Mouse (Mus musculus) CH12F3 (cell line): Measurements from ENCODE around the gene Creld1.

Experiments
- in situ Hi-C: fragments of 300-500 bp; cut with MboI; formaldehyde crosslinking; loops from 2 replicates; pipeline ENCODE4 v1.14.3; 2020; ENCODE audit warnings: low sequenced_read_pairs

Creld1 gene

DNA sequence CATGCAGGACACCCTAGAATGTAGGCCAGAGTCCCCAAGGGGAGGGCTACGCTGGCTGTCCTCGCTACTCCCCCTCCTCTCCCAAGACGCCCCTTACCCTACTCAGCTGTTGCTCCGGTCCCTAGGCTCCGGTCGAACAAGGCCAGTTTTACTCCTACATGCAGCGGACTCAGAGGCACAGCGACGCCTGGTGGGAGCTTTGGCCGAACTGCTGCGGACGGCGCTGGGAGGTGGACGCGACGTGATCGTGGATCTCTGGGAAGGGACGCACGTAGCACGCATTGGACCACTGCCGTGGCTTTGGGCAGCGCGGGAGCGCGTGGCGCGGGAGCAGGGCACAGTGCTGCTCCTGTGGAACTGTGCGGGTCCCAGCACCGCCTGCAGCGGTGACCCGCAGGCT is 13.7 kb upstream of the Creld1 start:
- in situ Hi-C loops = no loop called here

- in situ Hi-C loops = no loop called here
Measured at GRCm38 (mm10) chr6:113471297-113471936, 11.7 kb upstream of the Creld1 start, which contains the start of gene Il17rc. Gene Il17rc (plus strand): TSS chr6:113471427.

GRCm38 (mm10) chr6:113472061-113472460 is 11.0 kb upstream of the Creld1 start:
- in situ Hi-C loops = no loop called here

GRCm38 (mm10) chr6:113473246-113473645 is 9.9 kb upstream of the Creld1 start:
- in situ Hi-C loops = no loop called here

DNA sequence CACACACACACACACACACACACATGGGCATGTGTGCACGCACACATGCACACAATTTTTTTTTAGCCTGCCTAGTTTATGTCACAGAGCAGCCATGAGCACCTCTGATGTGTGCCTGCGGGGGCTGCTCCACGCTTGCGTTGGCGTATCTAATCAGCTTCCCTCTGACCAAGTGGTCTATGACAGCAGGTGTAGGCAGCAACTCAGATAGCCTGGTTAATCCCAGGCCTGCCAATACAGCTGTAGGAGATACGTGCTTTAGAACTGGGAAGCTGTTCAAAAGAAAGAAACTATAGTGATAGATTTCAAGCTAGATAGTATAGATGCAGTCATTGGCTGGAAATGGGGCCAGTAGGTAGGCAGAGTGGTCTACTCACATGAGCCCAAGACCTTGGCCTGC is 9.4 kb upstream of the Creld1 start:
- in situ Hi-C loops = no loop called here

DNA sequence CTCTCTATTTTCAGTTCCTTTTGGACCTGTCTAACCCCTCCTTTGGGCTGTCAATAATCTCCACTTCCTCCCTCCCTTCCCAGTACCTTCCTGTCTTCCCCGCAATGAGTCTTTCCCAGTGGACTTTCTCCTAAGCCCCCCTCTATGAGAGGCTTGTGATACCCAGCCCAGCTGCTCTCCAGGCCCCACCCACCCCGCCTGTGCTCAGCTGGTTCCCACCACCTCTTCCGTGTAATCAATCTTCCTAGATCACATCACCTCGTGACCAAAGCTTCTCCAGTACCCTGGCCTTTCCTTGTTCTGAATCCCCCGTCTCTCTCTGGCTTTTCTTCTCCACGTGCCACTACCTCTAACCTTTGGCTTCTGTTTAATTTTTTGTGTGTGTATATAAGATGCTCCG is 5.7 kb upstream of the Creld1 start:
- in situ Hi-C loops = no loop called here

DNA sequence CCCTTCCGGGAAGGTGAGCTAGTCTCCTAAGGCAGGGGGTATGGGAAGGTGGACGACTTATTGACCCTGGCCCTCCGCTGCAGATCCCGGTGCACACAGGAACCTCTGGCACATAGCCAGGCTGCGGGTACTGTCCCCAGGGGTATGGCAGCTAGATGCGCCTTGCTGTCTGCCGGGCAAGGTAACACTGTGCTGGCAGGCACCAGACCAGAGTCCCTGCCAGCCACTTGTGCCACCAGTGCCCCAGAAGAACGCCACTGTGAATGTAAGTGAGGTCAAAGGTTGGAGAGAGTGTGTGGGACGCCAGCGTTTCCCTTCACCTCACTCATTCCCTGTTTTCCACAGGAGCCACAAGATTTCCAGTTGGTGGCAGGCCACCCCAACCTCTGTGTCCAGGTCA is 4.2 kb upstream of the Creld1 start:
- in situ Hi-C loops = no loop called here

DNA sequence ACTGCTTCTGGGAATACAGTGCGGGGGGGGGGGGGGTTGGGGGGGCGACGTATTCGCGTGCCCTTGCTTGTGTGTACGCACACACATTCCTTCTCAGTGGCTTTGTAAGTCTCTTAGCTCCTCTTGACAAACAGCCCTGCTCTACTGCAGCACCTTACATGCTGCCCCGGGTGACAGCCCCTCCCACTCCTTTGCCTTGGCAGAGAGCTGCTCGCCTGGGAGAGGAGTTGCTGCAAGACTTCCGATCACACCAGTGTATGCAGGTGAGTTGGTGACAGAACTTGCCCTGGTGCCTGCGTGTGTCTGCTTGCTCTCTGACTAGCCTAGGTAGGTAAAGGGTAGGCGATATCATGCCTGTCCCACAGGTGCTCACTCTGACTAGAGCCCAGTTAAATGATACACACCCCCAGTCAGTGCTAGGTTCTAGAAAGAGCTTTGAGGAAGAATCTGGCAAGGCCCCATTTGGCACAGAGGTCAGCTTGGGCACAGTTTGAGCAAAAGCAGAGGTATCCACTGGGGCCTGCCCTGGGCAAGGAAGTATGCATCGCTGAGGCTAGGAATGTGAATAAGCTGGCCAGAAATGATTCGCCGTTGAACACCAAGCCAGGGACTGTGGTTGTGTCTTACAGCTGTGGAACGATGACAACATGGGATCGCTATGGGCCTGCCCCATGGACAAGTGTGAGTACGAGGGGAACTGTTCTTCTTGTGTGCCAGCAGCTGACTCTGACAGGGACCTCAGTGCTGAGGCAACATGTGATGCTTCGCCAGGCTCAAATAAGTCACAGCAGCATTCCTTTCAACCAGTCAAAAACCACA is 2.3 kb upstream of the Creld1 start:
- in situ Hi-C loops = no loop called here

DNA sequence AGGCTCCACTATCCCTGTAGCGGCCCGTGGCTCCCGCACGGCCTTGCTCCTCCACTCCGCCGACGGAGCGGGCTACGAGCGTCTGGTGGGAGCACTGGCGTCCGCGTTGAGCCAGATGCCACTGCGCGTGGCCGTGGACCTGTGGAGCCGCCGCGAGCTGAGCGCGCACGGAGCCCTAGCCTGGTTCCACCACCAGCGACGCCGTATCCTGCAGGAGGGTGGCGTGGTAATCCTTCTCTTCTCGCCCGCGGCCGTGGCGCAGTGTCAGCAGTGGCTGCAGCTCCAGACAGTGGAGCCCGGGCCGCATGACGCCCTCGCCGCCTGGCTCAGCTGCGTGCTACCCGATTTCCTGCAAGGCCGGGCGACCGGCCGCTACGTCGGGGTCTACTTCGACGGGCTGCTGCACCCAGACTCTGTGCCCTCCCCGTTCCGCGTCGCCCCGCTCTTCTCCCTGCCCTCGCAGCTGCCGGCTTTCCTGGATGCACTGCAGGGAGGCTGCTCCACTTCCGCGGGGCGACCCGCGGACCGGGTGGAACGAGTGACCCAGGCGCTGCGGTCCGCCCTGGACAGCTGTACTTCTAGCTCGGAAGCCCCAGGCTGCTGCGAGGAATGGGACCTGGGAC is 509 bp upstream of the Creld1 start:
- in situ Hi-C loops = no loop called here

DNA sequence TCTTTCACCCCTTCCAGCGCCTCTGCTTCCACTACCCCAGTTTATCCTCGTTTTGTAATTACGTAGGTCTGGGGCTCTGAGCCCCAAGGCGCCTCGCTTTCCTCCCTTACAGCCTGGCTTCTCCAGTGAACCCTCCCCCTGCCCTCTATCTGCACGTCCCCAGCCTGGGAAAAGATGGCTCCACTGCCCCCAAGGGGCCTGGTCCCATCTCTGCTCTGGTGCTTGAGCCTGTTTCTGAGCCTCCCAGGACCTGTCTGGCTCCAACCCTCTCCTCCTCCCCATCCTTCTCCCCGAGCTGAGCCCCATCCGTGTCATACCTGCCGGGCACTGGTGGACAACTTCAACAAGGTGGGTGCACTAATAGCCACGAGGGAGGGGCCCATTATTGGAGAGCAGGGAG is 632 bp downstream of the Creld1 start:
- in situ Hi-C loops = no loop called here

- in situ Hi-C loops = no loop called here
Measured at GRCm38 (mm10) chr6:113487125-113487576, 4.1 kb downstream of the Creld1 start.

DNA sequence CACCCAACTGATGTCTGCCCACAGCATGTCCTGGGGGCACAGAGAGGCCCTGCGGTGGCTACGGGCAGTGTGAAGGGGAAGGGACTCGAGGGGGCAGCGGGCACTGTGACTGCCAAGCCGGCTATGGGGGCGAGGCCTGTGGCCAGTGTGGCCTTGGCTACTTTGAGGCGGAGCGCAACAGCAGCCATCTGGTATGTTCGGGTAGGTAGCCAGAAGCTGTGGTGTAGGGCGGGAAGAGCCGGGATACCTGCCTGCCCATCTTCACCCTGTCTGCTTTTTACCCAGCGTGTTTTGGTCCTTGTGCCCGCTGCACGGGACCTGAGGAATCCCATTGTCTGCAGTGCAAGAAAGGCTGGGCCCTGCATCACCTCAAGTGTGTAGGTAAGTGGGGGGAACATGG is 6.3 kb downstream of the Creld1 start:
- in situ Hi-C loops = no loop called here

DNA sequence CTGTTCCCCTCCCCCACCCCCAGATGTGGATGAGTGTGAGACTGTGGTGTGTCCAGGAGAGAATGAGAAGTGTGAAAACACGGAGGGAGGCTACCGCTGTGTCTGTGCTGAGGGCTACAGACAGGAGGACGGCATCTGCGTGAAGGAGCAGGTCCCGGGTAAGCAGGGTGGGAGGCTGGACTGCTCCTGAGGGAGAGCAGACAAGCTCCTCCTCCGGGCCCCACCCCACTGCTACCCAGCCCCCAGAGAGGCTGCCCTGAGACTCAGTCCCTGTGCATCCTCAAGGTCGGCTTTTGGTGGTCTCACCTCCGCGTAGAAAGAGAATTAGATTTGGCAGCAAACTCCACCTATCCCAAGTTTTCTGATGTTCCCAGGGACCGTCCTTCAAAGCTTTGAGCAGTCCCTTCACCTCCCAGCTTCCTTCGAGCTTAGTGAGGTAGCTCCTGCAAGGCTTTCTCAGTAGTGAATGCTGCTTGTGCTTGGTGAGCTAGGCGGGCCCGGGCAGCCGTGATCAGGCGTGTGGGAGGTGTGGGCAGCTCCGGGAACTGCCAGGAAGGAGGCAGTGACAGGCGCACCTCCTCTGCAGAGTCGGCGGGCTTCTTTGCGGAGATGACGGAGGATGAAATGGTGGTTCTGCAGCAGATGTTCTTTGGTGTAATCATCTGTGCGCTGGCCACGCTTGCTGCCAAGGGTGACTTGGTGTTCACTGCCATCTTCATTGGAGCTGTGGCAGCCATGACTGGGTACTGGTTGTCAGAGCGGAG is 9.2 kb downstream of the Creld1 start:
- in situ Hi-C loops = no loop called here

DNA sequence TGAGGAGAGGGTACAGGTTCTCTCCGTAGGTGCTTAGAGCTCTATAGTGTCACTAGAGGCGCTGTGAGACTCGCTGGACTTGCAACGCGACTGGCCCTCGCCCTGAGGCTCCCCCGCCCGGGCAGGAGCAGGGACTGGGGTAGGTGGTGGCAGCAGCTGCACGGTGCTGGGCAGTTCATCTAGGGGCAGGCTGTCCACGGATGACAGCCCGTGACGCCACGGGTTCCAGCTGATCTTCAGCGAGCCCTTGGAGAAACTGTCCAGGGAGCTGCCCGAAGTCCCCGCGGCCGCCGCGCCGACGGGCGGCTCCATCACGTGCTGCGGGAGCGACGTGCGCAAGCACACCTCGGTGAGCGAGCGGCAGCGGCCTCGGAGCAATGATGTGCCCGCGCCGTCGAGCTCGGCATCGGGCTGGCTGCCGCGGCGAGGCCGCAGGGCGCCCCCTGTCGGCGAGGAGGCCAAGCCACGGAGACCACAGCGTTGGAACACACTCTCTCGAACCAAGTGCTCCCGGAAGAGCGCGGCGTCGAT is 11.2 kb downstream of the Creld1 start:
- in situ Hi-C loops = no loop called here

GRCm38 (mm10) chr6:113495071-113495675 is 12.1 kb downstream of the Creld1 start:
- in situ Hi-C loops = no loop called here

DNA sequence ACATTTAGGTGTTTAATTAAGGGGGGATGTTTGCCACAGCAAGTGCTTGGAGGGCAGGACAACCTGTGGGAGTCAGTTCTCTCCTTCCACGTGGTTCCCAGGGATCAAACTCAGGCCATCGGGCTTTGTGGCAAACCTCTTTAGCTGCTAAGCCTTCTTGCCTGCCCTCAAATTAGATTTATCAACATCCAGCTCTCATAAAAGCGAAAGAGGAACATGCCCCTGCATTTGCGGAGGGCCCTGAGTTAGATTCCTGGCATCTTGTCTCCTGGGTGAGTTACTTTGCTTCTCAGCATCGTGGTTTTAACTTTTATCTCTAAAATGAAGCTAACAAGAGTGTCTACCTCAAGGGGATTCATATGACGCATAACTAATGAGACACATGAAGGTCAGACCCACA is 16.2 kb downstream of the Creld1 start:
- in situ Hi-C loops = no loop called here

- in situ Hi-C loops = no loop called here
Measured at GRCm38 (mm10) chr6:113501388-113502084, 18.4 kb downstream of the Creld1 start, which contains the start of gene Prrt3. Gene Prrt3 (minus strand): TSS chr6:113501931.

- in situ Hi-C loops = no loop called here
Measured at GRCm38 (mm10) chr6:113502801-113503200, 19.7 kb downstream of the Creld1 start.

DNA sequence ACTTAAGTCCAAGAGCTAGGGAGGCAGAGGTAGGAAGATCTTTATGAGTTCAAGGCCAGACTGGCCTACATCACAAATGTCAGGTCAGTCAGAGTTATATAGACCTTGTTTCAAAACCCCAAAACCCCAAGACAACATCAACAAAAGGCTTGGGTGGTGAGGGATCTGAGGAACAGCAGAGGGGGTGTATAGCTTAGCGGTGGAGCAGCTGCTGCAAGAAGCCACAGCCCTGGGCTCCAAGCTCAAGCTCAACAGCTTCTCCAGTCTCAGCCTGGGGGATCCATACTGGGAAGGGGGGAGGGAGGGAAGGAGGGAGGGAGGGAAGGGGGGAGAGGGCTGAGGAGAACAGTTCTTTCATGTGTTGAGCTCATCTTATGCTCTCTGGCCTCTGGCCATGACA is 22.6 kb downstream of the Creld1 start:
- in situ Hi-C loops = no loop called here

GRCm38 (mm10) chr6:113507130-113507529 is 24.0 kb downstream of the Creld1 start:
- in situ Hi-C loops = no loop called here
